Mouse (Mus musculus) liver, postnatal 0 days (tissue): ENCODE measurements around the gene Lfng.

Experiments
- CTCF ChIP-seq: sonication (generic); IDR thresholded peaks from 2 replicates; pipeline ENCODE4 v1.5.1; 2016; ENCODE audit warnings: antibody characterized with exemption, low read depth
- EP300 ChIP-seq: IDR thresholded peaks from 2 replicates; pipeline ENCODE4 v1.6.1; 2016; ENCODE audit warnings: antibody characterized with exemption, low read depth, mild to moderate bottlenecking

- no peak for TF ChIP-seq CTCF
- TF ChIP-seq EP300, result no peak
These were observed 14.0 kb downstream of the Lfng start for GRCm38 (mm10) chr5:140621092-140621491.
